Mouse (Mus musculus) effector memory CD4-positive, alpha-beta T cell, adult 7 months (primary cell): ENCODE results near the gene Fndc1. TPM values are rescaled to one million over a fixed set of nuclear protein-coding genes. Genes with fewer than 3 reads are reported as not detected.

Experiments
- polyA plus RNA-seq: library from polyadenylated mRNA; unstranded; fragments of 100-300 nt; shearing (Covaris generic); gene quantifications from one replicate; pipeline ENCODE4 v1.2.1, GENCODE M21; 2017

The Fndc1 gene
- polyA plus RNA-seq, result 0.06 TPM

DNA sequence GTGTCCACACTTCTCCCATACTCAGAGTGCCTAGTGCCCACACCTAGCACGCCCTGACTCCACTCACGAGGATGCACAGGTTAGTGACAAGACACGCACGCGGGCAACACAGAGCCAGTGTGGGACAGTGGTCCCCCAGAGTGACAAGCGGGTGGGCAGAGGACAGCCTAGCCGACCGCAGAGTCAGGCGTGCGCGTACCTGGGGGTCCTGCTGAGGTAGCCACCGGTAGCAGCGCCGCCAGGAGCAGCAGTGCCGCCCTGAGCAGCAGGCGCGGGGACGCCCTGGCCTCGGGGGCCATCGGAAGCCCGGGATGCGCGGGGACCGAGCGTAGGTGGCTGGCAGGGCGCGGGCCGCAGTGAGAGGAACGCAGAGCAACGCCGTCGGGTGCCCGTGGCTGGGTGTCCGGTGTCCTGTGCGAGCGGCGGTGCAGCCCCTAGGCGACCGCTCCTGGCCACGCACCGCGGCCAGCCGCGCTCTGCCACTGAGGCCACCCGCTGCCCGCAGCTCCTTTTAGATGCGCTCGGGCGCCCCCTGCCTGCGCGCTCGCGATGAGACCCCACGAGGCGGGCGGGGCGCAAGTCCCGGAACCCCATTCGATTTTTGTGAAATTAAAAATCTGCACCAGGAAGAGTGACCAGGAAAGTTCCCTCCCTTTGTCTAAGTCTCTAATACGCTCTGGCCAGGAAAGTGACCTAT is at the start of gene Fndc1:
Fndc1 (minus strand) TSS at position 484 of the 697 bp plus-strand sequence.

Other genes starting within 250 kb of the Fndc1 start
- 724 TPM for gene Tagap, start 98.7 kb upstream of the Fndc1 start, polyA plus RNA-seq
- gene Rsph3a, start 118.3 kb upstream of the Fndc1 start, polyA plus RNA-seq, result 9.7 TPM